Mouse (Mus musculus) megakaryocyte, adult 5-6 weeks (primary cell): Measurements from ENCODE around the gene Lyzl4. TPM values are rescaled to one million over a fixed set of nuclear protein-coding genes. Genes with fewer than 3 reads are reported as not detected.

Experiments
- ATAC-seq: 2 replicates; pipeline ENCODE4 v1.8.0; 2016; ENCODE audit warnings: mild to moderate bottlenecking, inconsistent platforms; ENCODE audit not compliant: poor library complexity, severe bottlenecking
- total RNA-seq, 2 experiments: library from RNA; stranded (forward) in 1 of 2; stranded (reverse) in 1 of 2; fragments of 153-499, 151-499 nt in 1 of 2; fragments of 221-1000, 200-1000 nt in 1 of 2; gene quantifications; 2 replicates each; pipeline versions ENCODE4 v1.2.3 to v1.2.4; 2015 to 2017

Gene Lyzl4
- total RNA-seq, 2 experiments from 2014 or later: not detected

DNA sequence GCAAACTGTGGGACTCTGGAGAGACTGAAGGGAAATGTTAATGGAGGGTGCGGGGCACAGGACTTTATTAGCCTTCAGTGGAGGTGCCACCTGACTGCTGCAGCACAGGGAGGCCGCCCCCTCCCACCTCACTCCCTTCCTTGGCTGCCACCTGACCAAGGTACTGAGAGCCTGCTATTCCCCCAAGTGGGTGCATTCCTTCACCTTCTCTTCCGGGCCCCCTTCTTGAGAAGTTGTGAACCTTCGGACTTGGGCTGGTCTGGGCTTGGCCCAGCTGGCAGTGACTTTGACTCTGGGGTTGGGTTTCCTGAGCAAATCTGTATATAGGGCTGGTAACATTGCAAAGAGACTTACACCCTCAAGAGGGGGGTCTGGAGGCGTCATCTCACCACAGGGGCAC, 14.4 kb upstream of the Lyzl4 start:
- ATAC-seq: no peak

DNA sequence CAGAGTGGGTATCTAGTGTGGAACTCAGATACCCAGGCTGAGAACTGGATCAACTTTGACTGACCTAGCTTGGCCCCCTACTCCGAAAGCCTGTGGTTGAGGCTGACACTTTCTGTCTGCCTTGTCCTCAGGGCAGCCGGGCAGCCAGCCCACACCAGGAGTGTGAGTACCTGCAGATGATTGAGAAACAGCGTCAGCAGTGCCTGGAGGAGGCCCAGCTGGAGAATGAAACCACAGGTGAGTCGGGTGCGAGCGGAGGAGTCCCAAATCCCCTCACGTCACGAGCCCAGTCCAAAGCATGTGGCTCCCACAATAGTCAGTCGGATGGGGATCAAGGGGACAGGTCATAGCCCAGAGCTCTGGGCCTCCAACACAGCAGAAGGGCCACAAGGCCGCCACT, 11.8 kb upstream of the Lyzl4 start:
- no peak for ATAC-seq

DNA sequence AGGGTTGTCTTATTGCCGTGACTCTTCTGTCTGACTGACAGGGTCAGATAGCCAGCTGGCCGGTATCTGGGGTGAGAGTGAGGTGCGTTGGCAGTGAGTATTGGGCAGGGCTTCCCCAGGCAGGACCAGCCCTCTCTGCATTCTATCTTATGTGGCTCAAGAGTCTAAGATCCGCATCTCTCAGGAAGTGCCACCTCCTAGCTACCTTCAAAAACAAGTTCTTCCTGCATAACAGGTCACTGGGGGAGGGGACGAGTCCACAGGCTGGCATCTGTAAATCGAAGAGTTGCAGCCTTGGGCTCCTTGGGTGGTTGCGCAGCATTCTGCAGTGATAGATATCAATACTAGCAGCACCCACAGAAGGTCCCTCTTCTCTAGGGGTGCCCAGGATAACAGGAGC, 5.1 kb upstream of the Lyzl4 start:
- ATAC-seq: no peak

DNA sequence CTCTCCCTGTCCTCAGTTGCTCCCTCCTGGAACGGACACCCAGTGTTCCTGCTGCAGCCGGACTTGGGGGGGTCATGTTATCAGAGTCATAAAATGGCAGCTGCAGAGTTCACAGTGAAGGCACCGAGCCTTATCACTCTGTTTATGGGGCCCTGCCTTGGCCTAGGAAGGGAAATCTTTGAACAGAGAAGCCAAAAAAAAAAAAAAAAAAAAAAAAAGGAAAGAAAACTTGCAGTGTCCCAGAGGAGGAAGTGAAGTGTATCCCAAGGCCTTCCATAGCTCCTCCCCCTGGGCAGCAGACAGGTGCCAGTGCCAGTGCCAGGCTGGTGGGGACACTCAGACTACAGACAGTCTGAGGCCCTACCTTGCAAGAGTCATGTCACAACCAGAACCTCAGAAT, 3.0 kb upstream of the Lyzl4 start:
- no peak for ATAC-seq

DNA sequence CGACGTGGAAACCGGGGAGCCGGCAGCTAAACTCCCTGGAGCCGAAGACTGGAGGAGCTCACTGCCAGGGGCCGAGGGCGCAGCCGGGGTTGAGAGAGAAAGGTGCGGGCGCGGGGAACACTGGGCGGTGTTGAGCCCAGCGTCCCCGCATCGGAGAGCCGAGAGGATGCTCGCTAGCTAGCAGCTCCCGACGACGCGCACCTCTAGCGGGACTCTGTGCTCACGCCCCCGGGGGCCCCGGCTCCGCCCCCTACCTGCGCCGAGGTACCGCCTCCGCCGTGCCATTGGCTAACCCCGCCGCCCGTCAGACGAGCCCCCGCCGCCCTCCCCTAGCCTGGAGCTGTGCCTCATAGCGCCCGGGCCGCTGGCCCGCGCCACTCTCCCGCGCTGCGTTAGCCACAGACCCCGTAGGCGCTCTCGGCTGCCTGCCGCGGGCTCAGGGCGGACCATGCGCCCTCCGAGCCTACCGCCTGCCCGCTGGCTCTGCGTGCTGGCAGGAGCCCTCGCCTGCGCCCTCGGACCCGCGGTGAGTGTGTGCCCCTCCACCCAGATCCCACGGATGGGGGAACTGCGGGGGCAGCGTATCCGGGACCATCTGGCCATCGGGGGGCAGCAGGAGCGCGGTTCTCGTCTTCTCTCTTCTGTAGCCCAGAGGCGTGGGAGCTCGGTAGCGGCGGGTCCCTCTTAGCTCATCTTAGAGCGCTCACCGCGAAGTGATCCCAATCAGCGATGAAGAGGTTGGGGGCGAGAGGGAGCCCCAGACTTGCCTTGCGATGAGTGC, 695 bp upstream of the Lyzl4 start, which contains the start of gene Vipr1:
Gene Vipr1 (plus strand): TSS at position 316 of the 781 bp plus-strand sequence.
- peak; percentile 60 for ATAC-seq

DNA sequence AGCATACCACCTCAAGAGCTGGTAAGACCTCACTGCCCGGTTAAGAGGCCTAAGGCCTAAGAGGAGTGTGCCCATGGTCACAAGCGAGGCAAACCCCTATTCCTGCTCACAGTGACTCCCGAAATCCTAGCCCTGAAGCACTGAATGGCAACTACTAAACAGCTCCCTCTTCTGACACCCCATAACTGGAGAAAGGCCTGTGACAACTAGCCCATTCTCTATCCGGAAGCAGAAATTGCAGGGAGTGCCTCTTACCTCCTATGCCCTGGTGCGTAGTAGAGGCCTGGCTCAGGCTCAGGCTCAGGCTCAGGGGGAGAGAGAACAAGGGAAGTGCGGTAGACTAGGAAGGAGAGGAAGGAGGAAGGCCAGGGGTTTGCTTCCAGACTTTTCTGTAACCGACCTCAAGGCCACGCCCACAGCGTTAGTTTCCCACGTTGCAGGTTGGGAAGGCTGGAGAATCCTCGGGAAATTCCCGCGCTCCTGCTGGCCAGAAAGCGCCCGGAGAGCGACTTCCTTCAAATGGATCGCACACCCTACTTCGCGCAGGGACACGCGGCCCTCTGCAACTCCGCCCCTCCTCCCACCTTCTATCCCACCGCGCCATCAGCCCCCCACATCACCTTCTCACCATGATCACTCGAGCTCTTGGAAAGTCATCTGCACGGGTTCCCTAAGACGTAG, 521 bp downstream of the Lyzl4 start:
- no peak for ATAC-seq

DNA sequence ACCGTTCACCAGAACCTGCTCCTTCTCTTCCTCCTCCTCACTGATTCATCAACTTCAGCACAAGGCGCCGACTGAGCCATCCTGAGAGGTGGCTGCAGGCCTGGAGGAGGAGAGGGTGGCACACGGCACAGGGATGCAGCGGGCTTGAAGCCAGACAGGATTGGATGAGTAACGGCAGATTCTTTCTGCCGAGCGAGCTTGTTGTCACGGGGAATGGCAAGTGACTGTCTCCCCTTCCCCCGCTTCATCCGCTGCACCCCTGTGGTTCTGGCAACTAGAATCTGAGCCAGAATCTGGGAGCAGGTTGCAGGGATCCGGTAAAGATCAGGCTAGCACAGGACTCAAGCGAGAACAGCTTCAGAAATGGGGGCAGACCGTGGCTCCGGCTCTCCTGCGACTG, 2.1 kb downstream of the Lyzl4 start:
- ATAC-seq: no peak

DNA sequence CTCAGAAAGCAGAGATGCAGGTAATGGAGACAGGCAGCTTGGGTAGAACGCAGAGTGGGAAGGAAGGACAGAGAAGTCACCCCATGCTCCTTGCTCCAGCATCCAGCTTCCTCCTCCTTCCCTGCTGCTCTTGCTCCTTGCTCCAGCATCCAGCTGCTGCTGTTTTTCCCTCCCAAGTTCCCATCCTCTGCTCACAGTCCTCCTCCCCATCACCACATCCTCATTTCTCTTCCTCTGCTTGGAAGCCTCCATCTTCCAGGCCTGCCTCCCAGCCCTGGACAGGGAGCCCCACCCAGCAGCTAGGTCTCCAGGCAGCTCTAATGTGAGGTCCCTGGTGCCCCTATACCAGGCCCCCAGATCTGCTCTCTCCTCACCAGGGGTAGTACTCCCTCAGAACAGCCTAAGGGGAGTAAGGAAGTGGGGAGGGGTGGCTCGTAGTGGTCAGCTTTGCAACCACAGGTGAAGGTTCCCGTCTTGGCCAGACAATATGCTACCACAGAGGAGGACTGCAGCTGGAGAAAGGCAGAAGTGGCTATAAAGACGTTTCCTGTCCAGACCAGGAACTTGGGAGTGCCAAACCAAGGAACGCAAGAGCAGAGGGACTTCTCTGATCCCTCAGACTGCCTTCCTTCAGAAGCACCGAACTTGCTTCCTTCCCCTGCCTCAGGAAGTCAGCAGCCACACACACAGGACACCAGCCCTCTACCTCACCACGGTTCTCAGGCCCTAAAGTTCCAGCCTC, 5.9 kb downstream of the Lyzl4 start:
- peak; percentile 69 for ATAC-seq

DNA sequence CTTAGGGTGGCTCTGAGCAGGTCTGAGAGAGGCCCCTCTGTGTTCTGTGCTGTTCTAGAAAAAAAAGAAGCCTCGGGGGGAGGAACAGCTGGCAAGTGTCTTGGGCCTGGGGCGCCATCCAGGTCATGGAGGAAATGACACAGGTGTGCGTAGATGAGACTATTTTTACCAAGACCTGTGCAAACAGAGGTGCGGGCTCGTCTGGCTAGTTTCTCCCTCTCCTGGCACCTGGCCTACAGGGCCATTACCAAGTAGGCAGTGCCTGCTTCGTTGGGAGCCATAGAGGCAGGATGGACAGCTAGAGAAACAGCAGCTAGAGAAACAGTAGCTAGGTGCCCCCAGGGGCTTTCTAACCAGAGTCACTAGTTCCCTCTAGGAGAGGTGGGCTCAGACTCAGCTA, 8.6 kb downstream of the Lyzl4 start:
- no peak for ATAC-seq

DNA sequence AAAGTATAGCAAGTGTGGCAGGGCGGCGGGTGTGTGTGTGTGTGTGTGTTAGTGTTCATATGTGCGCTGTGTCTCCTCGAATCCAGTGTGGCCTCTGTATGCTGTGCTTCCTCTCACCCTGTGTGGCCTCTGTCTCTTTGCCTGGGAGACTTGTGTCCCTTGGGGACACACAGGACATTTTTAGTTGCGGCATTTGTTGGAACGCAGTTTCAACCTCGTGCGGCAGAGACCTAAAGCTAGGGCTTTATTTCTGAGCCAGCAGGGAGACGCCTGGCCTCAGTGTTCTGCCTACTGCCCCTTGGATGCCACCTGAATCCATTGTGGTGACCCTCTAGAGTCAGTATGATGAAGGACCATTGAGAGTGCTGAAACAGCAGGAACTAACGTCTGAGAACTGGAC, 9.0 kb downstream of the Lyzl4 start:
- ATAC-seq: no peak

DNA sequence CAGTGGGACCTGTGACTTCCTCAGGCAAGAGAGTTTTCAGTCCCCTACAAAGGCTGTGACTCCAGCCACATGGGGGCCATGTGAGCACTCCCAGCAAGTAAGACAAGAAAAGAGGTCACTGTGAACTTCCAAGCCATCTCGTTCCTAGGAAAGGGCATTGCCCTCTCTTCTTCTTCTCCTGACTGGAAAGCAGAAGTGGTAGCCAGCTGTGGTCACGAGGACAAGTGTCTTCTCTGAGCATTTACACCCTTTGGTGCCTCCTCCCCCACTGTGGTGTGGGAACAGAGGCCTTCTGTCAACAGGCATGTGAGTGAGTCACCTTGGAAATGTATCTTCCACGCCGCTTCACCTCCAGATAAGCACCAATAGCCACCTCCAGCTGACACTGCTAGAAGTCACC, 9.9 kb downstream of the Lyzl4 start:
- peak; percentile 72 for ATAC-seq

DNA sequence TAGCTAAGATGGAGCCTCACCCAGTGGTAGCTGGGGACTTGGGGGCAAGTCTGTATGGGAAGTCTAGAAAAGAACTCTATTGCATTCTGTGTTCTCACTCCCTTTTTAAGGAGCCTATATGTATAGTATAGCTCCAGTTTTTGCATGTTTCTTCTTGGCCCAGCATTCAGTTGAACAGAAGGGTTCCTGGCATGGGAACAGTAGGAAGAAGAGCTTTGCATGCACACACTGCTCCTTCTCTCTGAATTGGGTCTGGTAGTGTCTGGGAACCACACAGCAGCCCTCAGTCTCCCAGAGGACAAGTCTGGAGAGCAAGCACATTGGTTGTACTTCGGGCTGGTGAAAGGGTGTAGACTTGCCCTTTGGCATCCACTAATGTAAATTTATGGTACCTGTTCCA, 11.3 kb downstream of the Lyzl4 start:
- ATAC-seq: no peak

DNA sequence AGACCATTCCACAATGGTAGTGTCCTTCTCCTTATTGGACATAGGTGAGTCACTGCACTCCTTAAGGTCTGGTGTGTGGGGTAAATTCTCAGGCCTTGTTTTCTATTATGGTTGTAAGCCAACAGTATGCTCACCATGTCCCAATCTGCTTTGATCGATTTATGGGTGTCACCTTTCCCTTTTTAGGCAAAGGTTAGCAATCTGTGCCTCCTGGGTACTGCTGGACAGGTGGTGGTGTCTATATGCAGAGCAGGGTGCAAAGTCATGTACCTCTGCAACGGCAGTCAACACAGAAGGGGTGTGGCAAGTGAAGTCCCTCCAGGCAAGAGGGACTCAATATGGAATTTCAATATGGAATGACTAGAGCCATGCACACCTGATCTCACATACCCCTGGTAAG, 17.0 kb downstream of the Lyzl4 start:
- ATAC-seq: no peak

DNA sequence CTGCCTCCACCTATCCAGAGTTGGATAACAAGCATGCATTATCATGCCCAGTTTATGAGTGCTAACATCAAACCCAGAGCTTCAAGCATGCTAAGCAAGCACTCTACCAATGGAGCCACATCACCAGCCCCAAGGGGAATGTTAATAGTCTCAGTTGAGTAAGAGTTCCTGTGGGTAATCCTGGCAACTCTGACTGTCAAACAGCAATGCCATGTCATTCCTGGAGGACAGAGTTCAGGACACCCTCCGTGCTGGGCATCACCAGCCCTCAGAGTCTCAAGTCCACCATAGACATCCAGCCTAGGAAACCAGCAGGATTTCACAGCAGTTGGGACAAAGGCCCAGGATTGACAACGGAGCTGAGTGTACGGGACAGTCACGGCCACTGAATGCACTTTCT, 18.7 kb downstream of the Lyzl4 start:
- ATAC-seq: no peak

DNA sequence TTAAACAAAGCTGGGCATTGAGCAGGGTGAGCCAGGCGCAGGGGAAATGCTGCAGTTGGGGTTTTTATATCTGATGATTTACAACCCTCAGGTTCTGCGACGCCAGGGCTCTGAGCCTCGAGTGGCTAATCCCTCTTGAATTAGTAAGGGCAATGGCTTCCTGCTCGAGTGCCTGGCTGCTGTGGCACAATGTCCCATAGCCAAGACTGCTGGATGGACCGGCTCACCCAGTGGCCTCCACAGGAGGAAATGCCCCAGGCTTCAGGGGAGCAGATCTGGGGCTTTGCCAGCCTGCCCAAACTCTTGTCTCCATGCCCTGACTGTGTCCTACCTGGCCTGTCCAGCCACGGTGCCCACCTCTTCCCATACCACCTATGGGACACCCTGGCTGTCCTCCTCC, 22.5 kb downstream of the Lyzl4 start:
- no peak for ATAC-seq

DNA sequence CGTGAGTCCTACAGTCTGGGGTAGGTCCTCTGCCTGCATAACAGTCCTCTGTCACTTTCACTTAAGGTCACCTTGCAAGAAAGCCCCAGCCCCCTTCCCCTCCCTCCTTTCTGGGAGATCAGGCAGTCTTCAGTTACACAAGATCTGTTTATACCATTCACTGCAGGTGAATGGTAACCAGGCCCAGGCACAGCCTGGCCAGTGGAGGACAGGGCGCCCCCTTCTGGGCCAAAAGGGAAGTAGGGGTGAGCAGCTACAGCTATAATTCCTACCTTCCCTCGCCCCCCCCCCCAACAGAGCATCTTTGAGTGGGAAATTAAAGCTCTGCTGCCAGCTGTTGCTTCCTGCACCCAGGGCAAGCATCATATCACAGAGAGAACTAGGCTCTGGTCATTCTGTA, 25.4 kb downstream of the Lyzl4 start:
- peak; percentile 54; the same call in 1 of the 2 replicates for ATAC-seq

DNA sequence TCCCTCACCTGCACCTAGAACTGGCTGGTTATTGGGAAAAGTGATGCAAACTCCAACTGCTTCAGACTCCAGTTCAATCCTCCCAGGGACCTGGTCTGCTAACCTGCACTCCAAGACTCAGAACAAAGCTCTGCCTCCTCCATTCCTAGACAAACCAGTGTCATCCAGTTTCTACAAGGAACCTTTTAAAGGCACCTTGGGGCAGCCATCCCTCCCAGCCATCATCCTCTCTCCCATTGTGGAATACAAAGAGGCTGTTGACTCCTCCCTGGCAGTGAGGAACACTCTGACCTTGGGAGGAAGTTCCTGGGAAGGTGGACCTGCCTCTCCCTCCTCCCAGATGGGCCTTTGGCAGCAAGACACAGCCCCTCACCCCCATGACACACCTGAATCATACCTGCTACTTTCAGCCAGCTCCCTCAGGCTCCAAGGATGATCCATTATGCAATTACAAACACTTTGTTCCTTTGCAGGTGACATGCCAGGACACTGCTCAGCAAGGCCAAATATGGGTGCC, 27.6 kb downstream of the Lyzl4 start:
- ATAC-seq: no peak

DNA sequence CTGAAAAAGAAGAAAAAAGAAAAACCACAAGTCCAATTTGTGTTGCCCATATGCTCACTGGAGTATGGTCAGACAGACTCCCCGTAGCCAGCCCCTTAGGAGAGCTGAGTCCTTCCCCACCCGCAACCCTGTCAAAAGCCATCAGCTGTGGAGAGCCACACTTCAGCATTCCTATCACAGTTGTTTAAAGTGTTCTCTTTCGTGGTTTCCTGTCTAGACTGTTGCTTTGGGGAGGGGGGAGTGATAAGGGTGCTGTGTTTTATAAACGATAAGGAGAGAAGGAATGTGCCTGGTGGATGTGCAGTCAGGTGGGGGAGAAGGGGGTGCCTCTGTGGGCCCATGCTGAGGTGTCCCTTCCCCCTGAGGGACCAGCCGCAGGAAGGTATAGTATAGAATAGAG, 28.7 kb downstream of the Lyzl4 start:
- ATAC-seq: no peak

DNA sequence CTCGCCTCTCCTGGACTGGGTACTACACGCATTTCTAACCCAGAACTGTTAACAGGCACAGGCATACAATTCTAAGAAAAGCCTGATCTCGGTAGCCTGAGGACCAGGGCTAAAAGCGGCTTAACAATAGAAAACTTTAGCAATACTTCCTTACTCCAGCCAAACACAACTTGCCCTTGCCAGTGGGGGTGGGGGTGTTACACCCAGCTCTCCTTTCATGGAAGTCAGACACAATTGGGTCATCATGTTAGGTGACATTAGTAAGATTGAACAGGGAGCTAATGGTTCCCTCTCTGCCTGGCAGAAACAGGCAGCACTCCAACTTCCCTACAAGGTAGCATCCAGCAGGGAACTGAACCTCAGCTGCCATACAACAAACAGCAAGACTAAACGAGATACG, 32.5 kb downstream of the Lyzl4 start:
- ATAC-seq: peak; percentile 37; the same call in 1 of the 2 replicates

DNA sequence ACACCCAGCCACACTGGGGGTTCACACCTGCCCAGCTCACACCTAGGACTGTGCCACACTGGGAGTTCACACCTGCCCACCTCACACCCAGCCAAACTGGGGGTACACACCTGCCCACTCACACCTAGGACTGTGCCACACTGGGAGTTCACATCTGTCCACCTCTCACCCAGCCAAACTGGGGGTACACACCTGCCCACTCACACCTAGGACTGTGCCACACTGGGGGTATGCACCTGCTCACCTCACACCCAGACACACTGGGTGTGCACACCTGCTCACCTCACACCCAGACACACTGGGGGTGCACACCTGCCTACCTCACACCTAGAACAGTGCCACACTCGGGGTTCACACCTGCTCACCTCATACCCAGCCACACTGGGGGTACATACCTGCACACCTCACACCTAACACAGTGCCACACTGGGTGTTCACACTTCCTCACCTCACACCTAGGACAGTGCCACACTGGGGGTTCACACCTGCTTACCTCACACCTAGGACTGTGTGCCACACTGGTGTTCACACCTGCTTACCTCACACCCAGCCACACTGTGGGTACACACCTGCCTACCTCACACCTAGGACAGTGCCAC, 35.3 kb downstream of the Lyzl4 start:
- ATAC-seq: no peak
